In the genomic region with DNA sequence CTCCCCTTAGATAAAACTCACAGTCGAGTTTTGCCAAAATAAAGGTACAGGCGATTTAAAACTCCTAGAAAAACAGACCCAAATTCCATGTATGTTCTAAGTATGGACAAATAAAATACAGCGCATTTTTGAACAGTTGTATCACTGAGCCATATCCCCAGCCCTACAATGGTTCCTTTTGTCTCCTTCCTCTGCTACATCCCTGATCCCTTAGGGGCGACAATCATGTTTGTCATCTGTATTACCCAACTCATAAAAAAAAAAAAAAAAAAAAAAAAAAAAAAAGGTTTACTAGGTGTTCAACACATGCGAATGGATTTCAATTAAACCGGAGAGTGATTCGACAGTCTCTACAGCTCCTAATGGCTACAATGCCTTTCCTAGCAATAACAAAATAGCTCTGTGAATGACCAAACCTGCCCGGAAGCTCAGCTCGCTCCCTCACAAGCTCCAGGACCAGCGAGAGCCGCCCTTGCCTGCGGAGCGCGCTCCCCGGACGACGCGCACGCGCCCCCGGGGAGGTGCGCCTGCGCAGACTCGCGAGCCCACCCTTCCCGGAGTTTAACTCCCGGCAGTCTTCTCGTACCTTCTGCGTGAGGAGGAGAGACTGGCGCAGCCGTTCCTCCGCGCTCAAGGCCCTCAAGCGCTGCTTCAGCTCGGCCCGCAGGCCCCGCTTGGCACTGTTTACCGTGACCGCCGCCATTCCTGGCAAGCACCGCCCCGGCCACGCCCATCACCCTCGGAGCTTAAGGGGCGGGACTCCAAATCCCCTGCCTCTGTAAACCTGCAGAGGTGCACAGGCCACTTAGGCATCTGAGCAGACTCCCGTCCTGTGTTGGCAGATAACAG, we compare ENCODE assay signal across 8 mouse cellular contexts. TPM values are rescaled to one million over a fixed set of nuclear protein-coding genes. Genes with fewer than 3 reads are reported as not detected.
DNase-seq lines count a peak whose midpoint lies in the region; ATAC-seq lines count a peak whose summit lies in the region.
"Not testable (repeated sequence)": the region's sequence is repeated elsewhere in the genome, so short reads cannot be mapped to it uniquely, and the experiment has no call there.

No protein-coding gene starts in this region.

- 24% methylated on average over 15 of the region's 46 CpGs for WGBS in embryonic facial prominence, embryonic 11.5 days
- 12% methylated on average over 24 of the region's 46 CpGs for WGBS in heart, embryonic 10.5 days
- WGBS in intestine, embryonic 16.5 days, result 7% methylated on average over 14 of the region's 46 CpGs
- WGBS in limb, embryonic 11.5 days, result 16% methylated on average over 12 of the region's 46 CpGs
- 13% methylated on average over 15 of the region's 46 CpGs for WGBS in midbrain, embryonic 11.5 days

- not testable (repeated sequence) for H3K36me3 ChIP-seq in embryonic facial prominence, embryonic 11.5 days (replicated peaks; ENCODE audit: control insufficient read depth, insufficient read depth, low read depth, low read length); heart, embryonic 10.5 days; intestine, embryonic 16.5 days (ENCODE audit: control insufficient read depth, insufficient read depth, low read length); limb, embryonic 11.5 days (ENCODE audit: control insufficient read depth, insufficient read depth, low read length); midbrain, embryonic 11.5 days (ENCODE audit: control insufficient read depth, insufficient read depth, low read length)

- H3K4me1 ChIP-seq in embryonic facial prominence, embryonic 11.5 days (ENCODE audit: control insufficient read depth, insufficient read depth, low read length); heart, embryonic 10.5 days; intestine, embryonic 16.5 days (ENCODE audit: control insufficient read depth, insufficient read depth, low read length); limb, embryonic 11.5 days (ENCODE audit: control insufficient read depth, insufficient read depth, low read length); midbrain, embryonic 11.5 days (ENCODE audit: control insufficient read depth, insufficient read depth, low read length): not testable (repeated sequence)

- ATAC-seq in embryonic facial prominence, embryonic 11.5 days (replicated peaks; ENCODE audit: insufficient number of reproducible peaks, low FRiP score, low TSS enrichment, low read depth), result peak; percentile 96
- ATAC-seq in intestine, embryonic 16.5 days, result peak; percentile 96
- ATAC-seq in limb, embryonic 11.5 days (ENCODE audit: insufficient number of reproducible peaks, low FRiP score, low TSS enrichment, low read depth), result peak; percentile 98
- peak; percentile 96 for ATAC-seq in midbrain, embryonic 11.5 days (ENCODE audit: low FRiP score)

- not testable (repeated sequence) for H3K4me2 ChIP-seq in embryonic facial prominence, embryonic 11.5 days (ENCODE audit: low read depth, low read length); limb, embryonic 11.5 days (ENCODE audit: low read depth, severe bottlenecking)
- peak overlapping the region; percentile 40; the same call in 1 of the 2 replicates for H3K4me2 ChIP-seq in intestine, embryonic 16.5 days (ENCODE audit: low read depth, low read length)
- H3K4me2 ChIP-seq in midbrain, embryonic 11.5 days, result peak overlapping the region; percentile 30; the same call in 1 of the 2 replicates

- H3K9ac ChIP-seq in embryonic facial prominence, embryonic 11.5 days (replicated peaks; ENCODE audit: low read length); intestine, embryonic 16.5 days (ENCODE audit: low read depth, low read length); limb, embryonic 11.5 days (ENCODE audit: low read length): not testable (repeated sequence)
- H3K9ac ChIP-seq in midbrain, embryonic 11.5 days (ENCODE audit: low read length), result 0 out of 2 replicates have a peak overlapping the region, but pooled peaks have one; percentile 18

- H3K9me3 ChIP-seq in embryonic facial prominence, embryonic 11.5 days (replicated peaks; ENCODE audit: control insufficient read depth, low read length); heart, embryonic 10.5 days; intestine, embryonic 16.5 days (ENCODE audit: control insufficient read depth, low read length); limb, embryonic 11.5 days (ENCODE audit: control insufficient read depth, low read length); midbrain, embryonic 11.5 days (ENCODE audit: control insufficient read depth, low read length): not testable (repeated sequence)

- peak overlapping the region; percentile 24 for H3K4me3 ChIP-seq in embryonic facial prominence, embryonic 11.5 days (ENCODE audit: low read depth, low read length)
- peak overlapping the region; percentile 43 for H3K4me3 ChIP-seq in heart, embryonic 10.5 days
- peak overlapping the region; percentile 32 for H3K4me3 ChIP-seq in intestine, embryonic 16.5 days (ENCODE audit: low read length)
- not testable (repeated sequence) for H3K4me3 ChIP-seq in limb, embryonic 11.5 days (ENCODE audit: low read depth, low read length)
- peak overlapping the region; percentile 19 for H3K4me3 ChIP-seq in midbrain, embryonic 11.5 days (ENCODE audit: low read depth, low read length)

- H3K27me3 ChIP-seq in embryonic facial prominence, embryonic 11.5 days (ENCODE audit: control insufficient read depth, insufficient read depth, low read length); heart, embryonic 10.5 days (ENCODE audit: insufficient read depth, poor library complexity, severe bottlenecking); intestine, embryonic 16.5 days (replicated peaks; ENCODE audit: control insufficient read depth, insufficient read depth, low read length); limb, embryonic 11.5 days (ENCODE audit: control insufficient read depth, insufficient read depth, low read length); midbrain, embryonic 11.5 days (ENCODE audit: control insufficient read depth, insufficient read depth, low read length): not testable (repeated sequence)

- H3K27ac ChIP-seq in embryonic facial prominence, embryonic 11.5 days (replicated peaks; ENCODE audit: low read depth, low read length), result 0 out of 2 replicates have a peak overlapping the region, but pooled peaks have one; percentile 52
- H3K27ac ChIP-seq in heart, embryonic 10.5 days, result peak overlapping the region; percentile 67; the same call in 1 of the 2 replicates
- H3K27ac ChIP-seq in intestine, embryonic 16.5 days (ENCODE audit: low read length); limb, embryonic 11.5 days (replicated peaks; ENCODE audit: low read depth, low read length); midbrain, embryonic 11.5 days (ENCODE audit: low read depth, low read length): not testable (repeated sequence)

- peak; percentile 26 for DNase-seq in CD4-positive, CD25-positive, alpha-beta regulatory T cell, adult 2 months (ENCODE audit: low read depth, low spot score)
- DNase-seq in brain, adult 2 months (ENCODE audit: low read depth, low spot score), result peak; percentile 18
- peak; percentile 5 for DNase-seq in embryonic facial prominence, embryonic 11.5 days (ENCODE audit: low spot score)
- DNase-seq in heart, embryonic 10.5 days (ENCODE audit: low spot score), result not testable (repeated sequence)
- DNase-seq in limb, embryonic 11.5 days (ENCODE audit: low spot score), result peak; percentile 21
- peak; percentile 90 for DNase-seq in midbrain, embryonic 11.5 days (ENCODE audit: low spot score, missing footprints)
- peak; percentile 42 for DNase-seq in right cerebral cortex, postnatal 25 days

RNA-seq across cellular contexts. Expression of a gene that starts 0.8 kb away (rescaled TPM):
- 27.8 and 30.9 TPM in 2 replicates for polyA plus RNA-seq in embryonic facial prominence, embryonic 11.5 days (2014; fragmentation: Nextera tagmentation; extraction: Ambion mirVana)
- polyA plus RNA-seq in heart, embryonic 10.5 days (2016; fragmentation: Nextera tagmentation; extraction: Ambion mirVana), result 21.1 and 28.8 TPM in 2 replicates
- polyA plus RNA-seq in intestine, embryonic 16.5 days (2015; fragmentation: Nextera tagmentation; extraction: Ambion mirVana), result 40.2 and 49.1 TPM in 2 replicates
- polyA plus RNA-seq in limb, embryonic 11.5 days (2014; fragmentation: Nextera tagmentation; extraction: Ambion mirVana), result 27.5 and 29.6 TPM in 2 replicates
- polyA plus RNA-seq in midbrain, embryonic 11.5 days (2014; fragmentation: Nextera tagmentation; extraction: Ambion mirVana), result 21.8 and 26.6 TPM in 2 replicates

RNA-seq across cellular contexts. Expression of a gene that starts 12.4 kb away (rescaled TPM):
- polyA plus RNA-seq in embryonic facial prominence, embryonic 11.5 days (2014; fragmentation: Nextera tagmentation; extraction: Ambion mirVana), result not detected in 2 replicates
- 0.17 TPM in 1 of 2 replicates, not detected in the other for polyA plus RNA-seq in heart, embryonic 10.5 days (2016; fragmentation: Nextera tagmentation; extraction: Ambion mirVana)
- polyA plus RNA-seq in intestine, embryonic 16.5 days (2015; fragmentation: Nextera tagmentation; extraction: Ambion mirVana), result 0.64 and 0.82 TPM in 2 replicates
- not detected in 2 replicates for polyA plus RNA-seq in limb, embryonic 11.5 days (2014; fragmentation: Nextera tagmentation; extraction: Ambion mirVana)
- not detected in 2 replicates for polyA plus RNA-seq in midbrain, embryonic 11.5 days (2014; fragmentation: Nextera tagmentation; extraction: Ambion mirVana)
